Mouse (Mus musculus) megakaryocyte-erythroid progenitor cell, adult 5-6 weeks (primary cell): ENCODE results near the gene Cask. TPM values are rescaled to one million over a fixed set of nuclear protein-coding genes. Genes with fewer than 3 reads are reported as not detected.
A peak's percentile ranks its signal among the peaks of the same experiment; 100 is the strongest.

ENCODE experiments used
- ATAC-seq: replicated peaks from 2 replicates; pipeline ENCODE4 v1.8.0; 2016; ENCODE audit warnings: mild to moderate bottlenecking, inconsistent platforms; ENCODE audit not compliant: severe bottlenecking, poor library complexity, low FRiP score, low TSS enrichment
- total RNA-seq, 2 experiments: library from RNA; stranded (forward) in 1 of 2; stranded (reverse) in 1 of 2; fragments of 200-1000, 215-1000 nt in 1 of 2; fragments of >200 nt in 1 of 2; fragmentation: Nextera tagmentation in 1 of 2; gene quantifications; 2 replicates each; pipeline ENCODE4 v1.2.3; 2014 to 2017

Gene Cask
- total RNA-seq, 2 experiments from 2014 or later = 3.6 to 5.4 TPM

DNA sequence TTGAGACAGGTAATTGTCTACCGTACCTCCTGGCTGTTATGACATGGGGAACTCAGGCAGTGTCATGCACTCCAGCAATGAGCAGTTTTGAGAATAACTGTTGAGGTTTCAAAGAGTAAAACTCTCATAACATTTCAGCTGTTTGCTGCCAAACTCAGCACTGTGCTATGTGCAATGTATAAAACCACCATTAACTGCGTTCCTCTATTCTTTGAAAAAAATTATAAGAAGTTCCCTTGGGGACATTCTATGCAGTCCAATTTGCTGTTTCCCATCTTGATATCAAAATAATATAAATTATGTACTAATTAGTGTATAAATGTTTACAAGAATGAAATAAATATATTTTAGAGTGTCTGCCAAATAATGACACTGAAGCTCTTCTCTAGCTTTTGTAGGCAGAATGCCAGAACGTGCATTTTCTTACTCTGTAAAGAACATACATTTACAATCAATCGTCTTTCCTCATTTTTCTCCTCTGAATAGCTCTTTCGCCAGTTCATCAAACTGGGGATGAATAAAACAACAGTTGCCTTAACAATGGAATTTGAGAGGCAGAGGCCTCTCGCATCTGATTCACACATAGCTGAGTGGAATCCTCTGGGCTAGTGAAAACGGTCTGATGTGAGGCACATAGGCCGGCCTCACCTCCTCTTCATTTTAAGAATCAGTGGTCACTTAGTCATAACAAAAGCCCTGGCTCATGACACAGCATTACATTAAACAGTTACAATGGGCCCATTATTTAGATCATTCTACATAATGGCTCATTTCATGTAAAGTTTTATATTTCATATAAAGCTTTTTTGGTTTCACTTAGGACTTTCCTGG, 125.4 kb downstream of the Cask start:
- ATAC-seq = no peak

DNA sequence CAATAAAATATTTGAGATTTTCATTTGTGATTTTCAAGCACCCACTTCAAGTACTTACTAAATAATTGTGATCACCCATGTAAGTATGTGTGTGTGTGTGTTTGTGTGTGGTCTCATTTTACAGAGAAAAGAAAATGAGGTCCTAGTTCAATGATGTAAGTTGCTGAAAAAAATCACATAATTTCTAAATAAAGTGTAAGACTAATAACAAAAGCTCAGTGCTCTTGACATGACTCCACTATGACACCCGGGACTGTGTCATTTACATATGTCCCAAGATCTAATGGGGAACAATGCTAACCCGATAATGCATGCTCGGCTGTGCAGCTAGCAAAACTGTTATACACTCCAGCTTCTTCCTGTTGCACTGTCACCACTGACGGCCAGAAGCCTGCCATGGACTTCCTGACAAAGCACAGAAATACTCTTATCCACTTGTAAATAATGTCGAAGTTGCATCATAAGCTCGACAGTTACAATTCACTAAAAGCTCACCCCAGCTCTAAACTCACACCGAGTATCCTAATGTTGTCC, 130.8 kb downstream of the Cask start:
- no peak for ATAC-seq

DNA sequence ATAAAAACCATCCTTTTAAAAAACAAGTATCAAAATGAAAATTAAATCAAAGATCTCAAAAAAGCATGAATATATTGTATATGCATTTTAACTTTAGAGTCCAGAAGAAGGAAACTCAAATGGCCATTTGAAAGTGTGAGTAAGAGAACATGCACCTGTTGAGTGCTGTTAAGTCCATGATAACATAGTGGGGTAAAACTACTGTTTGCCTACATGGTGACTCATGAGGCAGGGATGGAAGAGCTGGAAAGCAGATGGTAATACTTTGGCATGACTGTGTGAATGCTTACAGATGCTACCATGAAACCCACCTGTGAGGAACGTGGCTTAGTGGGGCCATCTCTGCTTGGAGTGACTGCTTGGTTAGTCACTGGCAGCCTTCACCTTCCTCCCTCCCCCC, 132.9 kb downstream of the Cask start:
- ATAC-seq = no peak

DNA sequence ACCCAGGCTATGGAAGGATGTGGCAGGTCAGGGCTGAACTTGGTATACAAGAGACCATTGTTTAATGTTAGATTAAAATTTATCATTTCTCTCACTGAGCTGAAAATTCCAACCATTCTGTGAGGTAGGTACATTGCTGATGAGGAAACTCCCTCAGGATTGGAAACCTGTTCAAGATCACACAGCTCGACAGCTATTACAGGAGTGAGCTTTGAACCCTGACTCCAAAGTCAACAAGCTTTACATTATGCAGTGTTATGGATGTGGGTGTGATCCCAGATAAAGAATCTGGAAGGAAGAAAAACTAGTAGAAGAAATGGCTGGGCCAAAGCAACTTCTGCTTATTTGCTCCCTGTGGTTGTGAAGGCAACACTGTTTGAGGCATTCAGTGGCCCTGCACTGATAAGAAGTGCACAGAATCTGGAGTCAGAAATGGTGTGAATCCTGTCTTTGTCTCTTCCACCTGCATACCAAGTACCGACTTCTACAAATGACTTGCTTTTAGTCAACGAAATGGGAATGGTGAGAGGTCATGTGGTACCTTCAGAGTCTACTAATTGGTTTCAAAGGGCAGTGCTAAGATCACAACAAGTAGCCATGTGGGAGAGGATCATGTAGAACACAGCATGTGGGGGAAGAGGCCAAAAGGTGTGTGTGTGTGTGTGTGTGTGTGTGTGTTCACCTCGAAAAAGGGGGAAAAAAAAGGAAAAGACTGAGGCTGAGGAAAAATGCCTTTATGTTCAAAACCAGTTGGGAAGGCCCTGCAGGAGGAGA, 134.2 kb downstream of the Cask start:
- ATAC-seq = no peak

DNA sequence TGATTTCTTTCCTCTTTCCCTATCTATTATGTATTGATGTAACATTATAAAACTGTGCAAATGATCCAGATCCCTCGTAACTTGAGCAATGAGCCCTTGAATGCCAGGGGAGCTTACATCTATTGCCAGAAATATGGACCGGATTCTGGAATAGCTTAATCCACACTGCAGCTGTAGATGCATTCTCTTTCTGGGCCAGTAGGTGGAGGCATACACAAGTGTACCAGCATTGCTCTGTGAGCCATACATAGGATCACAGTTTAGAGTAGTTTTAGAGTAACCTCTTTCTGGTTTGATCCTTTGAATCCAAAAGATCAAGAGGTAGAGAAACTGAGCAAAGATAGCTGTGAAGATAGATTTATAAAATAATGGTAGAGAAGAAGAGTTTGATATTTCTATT, 141.0 kb downstream of the Cask start:
- peak; percentile 78; the same call in 1 of the 2 replicates for ATAC-seq

DNA sequence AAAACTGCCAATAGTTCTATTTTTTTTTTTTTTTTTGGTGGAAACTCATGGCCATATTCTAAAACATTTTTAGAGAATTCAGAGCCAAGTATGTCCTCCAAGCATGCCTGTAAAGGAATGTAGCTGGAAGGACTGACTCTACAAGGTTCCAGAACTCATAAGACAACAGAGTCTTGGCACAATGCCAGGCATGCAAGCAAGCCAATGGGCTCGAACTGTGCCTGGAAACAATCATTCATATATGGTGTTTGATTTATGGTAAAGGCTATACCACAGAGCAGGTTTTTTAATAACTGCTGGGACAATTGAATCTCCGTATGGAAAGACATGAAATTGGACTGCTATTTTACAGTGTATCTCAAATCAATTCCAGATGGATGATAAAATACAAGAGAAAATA, 146.1 kb downstream of the Cask start:
- ATAC-seq = no peak

DNA sequence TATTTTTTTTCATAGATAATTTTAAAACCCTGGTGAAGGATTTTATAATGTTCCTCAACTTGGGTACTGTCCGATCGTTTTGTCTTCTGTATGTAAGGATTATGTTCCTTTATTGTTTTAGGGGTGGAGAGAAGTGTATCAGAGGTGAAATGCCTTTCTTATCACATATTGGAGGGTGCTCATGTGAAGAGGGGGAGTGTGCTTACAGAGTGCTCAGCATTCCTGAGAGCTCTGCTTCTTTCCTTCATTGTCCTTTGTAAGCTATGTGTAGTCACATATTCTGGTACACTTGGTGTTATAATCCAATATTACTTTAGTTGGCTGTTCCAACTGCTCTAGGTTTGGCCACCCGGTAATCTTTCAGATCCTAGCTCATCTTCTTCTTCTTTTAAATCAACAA, 150.5 kb downstream of the Cask start:
- no peak for ATAC-seq

DNA sequence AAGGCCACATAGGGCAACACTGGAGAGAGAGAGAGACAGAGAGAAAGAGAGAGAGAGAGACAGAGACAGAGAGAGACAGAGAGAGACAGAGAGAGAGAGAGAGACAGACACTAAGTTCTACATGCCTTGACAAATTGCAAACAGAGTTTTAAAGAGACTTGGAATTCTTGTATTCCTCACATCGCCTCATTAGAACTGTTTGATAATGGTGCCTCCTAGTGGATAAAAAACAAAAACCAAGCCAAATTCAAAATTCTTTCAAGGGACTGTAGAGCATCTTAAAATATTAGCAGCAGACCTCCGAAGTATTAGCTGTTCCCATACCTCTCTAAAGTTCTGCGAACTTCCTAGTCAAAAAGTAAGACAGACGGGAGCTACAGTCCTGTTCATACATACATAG, 159.3 kb downstream of the Cask start:
- ATAC-seq = no peak

DNA sequence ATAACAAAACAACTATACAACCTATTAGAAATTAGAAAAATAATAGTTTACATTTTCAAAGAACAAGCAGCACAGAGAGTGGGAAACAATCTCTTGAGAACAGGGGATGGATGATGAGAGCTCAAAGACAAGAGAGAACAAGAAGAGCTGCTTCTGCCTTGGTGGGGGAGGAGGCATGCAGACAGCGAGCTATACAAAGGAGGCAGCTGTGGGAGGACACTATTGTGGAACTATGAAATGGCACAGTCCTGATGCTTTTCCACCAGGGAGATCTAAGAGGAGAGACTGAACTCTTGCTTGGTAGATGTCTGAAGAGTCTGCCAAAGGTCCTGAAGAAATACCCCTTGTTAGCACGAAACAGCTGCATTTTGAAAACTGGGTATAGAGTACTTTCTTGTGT, 162.8 kb downstream of the Cask start:
- no peak for ATAC-seq

DNA sequence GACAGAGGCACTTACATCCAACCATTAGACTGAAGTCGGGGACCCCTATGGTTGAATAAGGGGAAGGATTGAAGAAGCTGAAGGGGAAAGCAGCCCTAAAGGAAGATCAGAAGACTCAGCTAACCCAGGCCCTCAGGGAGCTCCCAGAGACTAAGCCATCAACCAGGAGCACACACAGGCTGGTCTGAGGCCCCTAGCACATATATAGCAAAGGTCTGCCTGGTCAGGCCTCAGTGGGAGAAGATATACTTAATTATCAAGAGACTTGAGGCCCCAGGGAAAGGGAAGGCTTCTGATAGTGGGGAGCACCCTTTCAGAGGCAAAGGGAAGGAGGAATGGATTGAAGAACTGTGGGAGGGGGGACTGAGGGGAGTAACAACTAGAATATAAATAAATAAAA, 164.6 kb downstream of the Cask start:
- no peak for ATAC-seq

DNA sequence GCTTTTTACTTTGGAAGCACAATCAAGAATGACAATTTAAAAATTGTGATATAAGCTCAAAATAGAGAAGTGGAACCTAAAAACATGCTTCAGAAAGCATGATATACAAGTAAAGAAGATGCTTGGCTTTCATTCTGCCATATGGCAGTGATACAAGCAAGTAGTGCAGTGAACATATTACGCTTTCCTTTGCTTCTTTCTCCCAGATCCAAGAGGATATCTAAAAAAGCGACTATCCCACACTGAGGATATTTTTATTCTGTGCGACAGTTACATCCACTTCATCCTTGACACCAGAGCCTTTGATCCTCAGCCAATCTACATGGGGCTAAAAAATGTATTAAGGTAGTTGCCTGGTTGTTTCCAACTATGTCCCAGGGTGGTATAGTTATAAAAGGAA, 169.4 kb downstream of the Cask start:
- ATAC-seq = no peak

DNA sequence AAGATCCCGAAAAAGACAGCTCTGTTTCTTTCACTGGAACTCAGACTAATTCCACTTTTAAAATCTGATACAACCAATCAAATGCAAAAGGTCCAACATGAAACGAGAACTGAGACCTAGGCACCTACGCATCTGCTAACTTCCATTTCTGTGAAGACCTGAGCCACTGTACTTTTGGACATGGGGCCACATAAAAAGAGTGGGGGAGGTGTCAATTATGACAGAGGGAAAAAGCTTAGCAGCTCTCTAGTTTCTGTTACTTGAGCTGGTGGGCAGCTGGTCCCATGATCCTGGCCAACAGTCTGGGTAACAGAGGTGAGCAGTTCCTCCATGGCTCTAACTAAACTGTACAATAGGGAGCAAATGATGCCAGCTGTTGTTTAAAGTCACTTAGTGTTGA, 178.2 kb downstream of the Cask start:
- no peak for ATAC-seq

DNA sequence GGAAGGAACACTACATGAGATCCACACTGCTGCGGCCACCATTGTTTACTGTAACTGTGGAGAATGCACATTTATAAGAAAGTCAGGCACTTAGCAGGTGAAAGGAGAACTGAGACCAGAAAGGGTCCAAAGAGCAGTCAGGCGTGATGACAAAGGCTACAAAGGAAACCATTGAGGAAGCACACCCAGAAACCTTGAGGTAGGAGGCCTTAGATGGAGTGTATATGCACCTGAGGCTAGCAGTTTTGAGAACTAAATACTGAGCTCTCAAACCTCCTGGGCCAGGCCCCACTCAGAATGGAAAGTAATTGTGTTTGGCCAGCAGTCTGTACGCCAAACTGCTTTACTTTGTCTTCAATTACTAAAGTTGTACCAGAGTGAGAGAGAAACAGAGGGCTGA, 180.8 kb downstream of the Cask start:
- ATAC-seq = no peak

DNA sequence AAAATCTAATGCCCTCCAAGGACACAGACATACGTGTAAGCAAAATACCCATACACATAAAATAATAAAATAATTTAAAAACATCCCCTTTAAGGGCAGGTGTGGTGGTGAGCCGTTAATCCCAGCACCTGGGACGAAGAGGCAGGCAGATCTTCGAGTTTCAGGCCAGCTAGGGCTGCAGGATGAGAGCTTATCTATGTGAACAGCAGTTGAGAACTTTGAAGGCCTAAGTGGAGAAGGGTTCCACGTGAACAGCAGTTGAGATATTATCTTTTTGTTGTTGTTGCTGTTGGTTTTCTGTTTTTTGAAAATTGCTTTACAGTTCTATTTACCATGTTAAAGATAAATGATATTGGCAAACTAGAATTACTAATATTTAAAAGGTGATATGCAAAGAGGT, 182.3 kb downstream of the Cask start:
- peak; percentile 93 for ATAC-seq

DNA sequence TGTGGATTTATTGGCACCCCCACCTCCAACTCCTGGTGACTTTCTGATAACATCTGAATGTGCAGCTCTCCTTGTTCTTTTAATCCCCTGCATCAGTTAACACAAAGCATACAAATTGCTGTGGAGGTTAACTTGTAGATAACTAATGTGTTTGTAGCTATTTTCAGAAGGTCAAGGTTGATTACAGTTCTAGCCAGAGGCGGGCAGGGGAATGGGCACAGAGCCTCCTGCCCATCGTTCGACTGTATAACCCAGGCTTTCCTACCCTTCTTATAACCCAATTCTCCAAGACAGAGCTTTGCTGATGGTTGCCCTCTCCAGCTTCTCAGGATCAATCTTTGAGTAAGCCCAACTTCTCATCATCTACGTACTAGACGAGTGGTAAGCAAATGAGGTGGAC, 190.1 kb downstream of the Cask start, which contains the start of gene Gpr82:
Gpr82 (plus strand) TSS at position 301 of the 400 bp plus-strand sequence.
- no peak for ATAC-seq

DNA sequence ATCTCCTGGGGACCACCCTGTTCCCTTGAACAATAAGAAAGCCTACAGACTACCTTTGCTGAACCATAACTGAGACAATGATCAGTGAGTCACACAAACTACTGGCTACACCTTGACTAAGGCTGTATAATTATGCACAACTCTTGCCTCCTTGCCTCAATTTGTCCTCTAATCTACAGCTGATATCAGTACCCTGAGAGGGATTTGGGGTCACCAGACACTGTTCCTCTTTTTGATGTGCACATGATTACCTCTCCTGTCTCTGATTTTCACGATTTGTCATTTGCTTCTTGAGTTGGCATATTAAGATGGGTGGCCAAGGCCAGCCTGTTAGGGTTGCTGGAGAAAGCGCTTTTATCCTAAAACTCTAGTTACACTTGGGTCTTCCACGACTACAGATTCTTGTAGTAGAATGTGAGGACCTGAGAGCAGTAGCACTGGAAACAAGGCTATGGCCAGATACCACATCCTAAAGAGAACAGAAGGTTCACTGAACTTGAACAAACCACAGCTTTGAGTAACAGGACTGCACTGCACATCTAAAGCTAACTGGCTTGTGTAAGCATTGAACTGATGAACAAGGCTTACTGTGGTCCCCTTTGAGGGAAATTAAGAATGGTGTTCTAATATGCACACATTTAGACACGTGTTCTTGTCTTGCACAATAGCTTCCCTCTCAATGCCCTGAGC, 191.8 kb downstream of the Cask start:
- ATAC-seq = no peak

DNA sequence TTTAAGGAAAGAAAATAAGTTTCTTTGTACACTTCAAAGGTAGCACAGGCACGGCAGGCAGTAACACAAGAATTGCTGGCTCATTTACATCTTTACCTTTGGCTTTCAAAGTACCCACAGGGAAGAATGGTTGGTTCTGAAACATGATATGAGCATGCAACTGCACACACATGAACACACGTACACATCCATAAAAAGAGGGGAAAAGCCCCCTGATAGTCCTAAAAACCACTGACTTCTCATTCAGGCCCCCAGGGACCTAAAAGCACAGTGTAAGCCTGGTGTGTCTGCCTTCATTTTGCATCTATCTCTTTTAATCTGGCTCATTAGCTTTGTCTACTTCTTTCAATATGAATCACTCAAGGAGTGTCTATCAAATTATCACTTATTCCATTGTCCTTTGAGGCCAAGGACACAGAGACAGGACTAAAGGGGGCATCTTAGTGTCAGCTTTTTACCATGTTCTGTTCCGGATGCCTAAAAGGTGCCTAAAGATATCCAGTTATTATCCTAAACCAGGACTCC, 192.5 kb downstream of the Cask start:
- no peak for ATAC-seq

DNA sequence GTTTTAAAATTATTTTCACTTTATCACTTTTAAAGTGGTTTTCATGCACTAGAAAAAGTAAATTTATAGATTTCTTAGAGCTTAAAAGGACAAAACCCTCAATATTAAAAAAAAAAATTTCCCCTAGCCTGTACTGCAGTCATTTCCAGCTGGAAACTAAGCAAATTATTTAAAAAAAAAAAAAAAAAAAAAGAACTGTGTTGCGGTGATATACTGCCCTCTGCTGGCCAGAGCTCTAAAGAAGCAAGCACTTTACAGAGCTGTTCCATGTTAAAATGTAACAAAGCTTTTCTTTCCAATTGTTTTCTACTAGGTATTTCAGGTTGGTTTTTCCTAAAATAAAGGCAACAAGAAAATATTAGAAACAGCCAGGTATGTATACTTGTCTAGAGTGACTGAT, 194.4 kb downstream of the Cask start:
- ATAC-seq = no peak

DNA sequence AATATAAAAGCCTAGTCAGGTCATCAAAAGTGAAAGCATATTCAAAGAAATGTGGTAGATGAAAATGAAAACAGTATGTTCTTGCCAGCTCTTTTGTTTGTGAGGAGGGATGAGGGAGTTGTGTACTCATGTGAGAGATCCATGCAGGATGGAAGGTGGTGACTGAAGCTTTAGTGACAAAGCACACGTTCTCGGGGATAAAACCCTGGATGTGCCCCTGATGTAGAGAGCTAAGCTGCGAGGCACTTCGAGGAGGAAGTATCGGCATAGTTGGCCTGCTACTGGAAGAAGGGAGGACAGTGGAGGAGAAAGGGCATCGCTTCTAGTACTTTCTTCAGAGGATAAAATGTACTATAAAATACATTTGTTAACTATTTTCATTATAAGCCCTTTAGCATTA, 195.3 kb downstream of the Cask start:
- ATAC-seq = no peak

DNA sequence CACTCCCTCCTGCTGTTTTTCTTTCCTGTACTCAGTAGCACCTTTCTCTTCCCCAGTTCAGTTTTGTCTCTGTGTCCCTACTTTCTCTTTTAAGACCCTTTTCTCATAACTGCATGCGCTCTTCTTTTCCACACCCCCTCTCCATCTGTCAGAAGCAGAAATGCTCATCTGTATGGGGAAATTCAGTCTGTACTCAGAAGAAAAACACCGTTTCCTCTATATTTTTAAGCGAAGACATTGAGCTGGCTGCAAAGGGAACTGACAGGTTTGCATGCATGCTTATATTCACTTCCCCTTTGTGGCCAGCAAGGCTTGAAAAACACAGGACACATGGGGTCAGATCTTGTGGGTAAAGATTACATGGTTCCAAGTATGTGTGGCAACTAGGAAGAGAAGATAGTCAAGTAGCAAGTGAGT, 196.2 kb downstream of the Cask start:
- ATAC-seq = peak; percentile 23
